Mouse (Mus musculus) c-Kit-positive CD71-positive TER-119-negative erythroid progenitor cells, embryonic 14.5 days (primary cell): Measurements from ENCODE around the gene Nxn.

ENCODE experiments used
- DNase-seq: peaks from one replicate; pipeline ENCODE4 v3.0.0-alpha.2; 2013; ENCODE audit warnings: low read depth

The Nxn gene

DNA sequence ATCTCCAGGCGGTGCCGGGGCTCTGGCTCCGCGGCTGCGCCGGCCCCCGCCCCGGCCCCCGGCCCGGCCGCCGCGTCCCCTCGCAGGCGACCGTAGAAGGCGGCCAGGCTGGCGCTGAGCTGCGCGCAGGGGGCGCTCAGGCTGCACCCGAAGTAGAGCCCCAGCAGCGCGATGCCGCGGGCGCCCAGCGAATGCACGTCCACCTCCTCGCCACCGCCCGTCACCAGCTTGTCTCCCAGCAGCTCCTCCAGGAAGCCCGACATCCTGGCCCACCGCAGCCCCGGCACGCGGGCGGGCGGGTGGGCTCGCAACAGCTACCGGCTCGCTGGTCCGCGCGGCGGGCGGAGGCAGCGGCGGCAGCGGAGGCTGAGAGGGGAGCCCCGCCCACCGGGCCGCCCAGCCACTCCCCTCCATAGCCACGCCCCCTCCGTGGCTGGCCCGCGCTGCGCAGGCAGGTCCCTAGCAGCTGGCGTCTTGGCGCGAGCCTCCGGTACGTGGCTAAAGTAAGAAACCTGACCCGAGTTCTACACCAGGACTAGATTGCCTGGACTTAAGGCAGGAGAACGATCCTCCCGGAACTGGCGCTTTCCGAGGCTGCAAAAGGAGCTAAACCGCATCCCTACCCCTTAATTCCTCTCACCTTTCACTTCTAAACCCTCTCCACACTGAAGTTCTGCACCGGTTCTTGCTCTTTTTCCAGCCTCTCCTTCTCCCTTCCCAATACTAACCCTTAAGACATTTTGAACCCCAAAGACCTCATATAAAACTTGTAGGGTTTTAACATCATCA is at the start of gene Nxn:
Nxn (minus strand) TSS at position 343 of the 789 bp plus-strand sequence.
- peak; percentile 64 for DNase-seq

DNA sequence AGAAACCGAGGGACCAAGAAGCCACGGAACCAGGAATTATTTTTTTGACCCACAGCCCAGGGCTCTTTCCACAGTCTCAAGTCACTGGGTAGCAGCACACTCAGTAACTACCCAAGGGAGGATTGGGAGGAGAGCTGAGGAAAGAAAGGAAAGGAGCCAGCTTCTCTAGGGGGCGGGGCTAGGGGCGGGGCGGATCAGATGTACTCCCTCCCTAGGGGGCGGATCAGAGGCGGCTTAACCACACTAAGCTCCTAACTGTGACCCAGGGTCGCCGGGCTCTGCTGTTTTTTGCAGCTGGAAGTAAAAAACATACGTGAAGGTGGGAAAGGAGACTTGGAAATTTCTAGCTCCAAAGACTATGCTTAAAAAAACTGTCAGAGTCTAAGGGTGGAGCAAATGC is 47.3 kb upstream of the Nxn start:
- DNase-seq = peak; percentile 29

DNA sequence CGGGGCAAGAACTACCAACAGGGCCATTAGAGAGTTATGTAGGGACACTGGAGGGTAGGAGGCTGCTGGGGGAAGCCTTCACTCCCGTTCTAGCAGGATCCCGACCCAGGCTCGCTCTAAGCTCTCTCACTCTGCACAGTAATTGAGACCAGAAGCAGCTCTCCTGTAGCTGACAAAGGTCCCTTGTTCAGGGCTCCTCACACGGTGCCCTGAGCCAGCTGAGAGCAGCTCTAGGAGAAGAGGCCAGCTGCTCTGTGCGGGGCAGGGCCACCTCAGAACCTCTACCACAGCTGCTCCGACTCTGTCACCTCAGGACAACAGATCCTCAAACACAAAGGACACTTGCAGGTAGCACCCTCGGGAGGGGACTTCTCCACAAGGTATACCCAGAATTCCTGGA is 46.5 kb upstream of the Nxn start:
- no peak for DNase-seq

DNA sequence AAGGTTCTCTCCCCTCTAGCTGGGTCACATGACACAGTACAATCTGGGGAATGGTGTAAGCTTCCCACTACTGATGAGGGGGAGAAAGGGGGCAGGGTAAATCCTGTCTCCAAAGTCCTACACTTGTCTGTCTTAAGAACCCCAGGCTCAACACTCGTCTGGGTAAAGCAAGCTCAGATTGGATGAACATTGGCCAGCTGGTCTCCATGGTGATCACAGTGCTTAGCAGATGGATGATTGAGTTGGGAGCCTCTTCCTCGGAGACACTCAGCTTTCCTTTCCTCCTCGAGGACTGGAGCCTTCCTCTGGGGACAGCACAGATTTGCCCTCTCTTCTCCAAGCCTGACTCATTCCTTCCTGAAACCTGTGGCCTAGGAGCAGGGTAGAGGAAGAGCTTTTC is 40.7 kb upstream of the Nxn start:
- DNase-seq = no peak

DNA sequence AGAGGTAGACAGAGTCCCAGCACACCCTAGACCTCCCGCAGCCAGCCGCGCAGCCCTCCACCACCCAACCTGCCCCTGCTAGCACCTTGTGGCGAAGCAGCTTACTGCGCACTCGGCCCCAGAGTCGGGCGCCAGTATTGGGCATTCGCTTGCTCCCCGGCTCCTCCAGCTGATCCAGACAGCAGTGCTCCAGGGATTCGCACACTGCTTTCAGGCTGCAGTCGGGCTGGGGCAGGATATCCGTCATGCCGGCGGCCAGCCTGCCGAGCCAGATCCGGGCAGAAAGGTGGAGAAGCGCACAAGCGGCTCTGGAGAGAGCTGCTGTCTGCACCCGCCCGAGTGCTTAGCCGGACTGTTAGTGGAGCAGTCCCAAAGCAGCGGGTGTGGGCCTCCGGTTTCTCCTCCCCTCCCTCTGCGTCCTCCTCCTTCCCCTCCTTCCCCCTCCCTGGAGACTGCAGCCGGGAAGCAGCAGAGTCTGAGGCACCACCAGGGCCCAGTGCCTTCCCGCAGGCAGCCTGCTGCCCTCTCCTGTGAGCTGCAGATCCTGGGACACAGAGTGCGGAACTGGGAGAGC is 38.0 kb upstream of the Nxn start:
- DNase-seq = no peak

DNA sequence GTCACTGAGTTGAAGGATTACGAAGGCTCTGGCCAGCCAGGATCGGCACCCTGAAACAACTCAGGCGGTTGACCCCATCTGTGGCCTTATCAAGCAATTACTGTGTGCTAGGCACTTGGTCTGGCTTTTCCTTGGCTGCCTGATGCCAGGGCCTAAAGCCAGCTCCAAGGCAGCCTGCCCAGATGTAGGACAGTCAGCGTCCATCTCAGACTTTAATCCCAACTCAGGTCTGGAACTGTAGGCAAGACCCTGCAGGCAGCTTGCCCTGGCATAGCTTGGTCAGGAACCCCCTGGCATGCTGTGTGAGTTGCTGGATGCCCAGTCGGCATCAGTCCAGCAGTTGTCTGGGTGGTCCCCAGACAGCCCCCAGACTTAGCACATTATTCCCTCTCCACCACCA is 37.1 kb upstream of the Nxn start:
- no peak for DNase-seq

DNA sequence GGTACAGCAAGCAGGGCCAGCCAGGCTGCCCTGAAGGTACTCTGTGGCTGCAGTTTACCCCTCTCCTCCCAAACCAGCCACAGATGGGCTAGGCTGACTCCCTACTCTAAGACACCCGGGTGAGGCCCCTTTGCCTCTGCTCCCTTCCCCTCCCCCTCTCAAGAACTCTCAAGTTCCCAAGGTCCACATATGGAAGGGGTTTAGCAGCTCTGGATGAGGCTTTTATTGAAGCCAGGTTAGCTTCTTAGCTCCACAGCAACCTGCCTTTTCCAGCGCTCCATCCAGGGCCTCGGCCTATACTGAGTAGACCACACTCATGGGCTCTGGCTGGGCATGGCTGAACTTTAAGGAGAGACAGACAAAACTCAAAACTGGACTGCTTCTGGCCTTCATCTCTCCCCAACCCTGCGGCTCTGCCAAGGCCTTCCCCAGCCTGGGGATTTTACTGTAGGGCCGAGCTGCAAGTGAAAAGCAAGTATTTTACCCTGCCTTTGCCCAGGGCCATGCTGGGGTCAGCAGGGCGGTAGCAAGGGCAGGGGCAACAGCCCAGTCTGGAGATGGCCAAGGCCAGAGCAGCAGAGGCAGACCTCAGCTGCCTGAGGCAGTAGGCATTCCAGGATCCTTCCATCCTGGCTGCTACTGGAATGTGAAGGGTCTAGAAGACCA is 31.2 kb upstream of the Nxn start:
- DNase-seq = no peak

DNA sequence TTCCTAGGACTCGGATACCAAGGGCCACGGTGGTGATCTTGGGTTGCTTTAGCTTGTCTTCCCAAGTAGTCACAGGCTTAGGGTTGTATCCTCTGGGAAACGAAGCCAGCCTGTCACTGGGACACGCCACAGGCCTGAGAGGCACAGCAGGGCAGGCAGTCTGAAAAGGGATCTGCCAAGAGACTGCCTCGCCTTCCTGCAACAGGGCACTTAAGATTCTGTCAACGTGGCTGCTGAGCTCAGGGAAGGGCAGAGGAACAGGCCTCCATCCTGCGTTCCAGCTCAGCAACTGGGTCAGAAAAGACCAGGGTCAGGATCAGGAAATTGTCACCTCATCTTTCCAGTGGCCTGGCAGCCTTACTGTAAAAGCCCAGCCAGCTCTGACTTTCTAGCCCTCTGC is 30.6 kb upstream of the Nxn start:
- no peak for DNase-seq

DNA sequence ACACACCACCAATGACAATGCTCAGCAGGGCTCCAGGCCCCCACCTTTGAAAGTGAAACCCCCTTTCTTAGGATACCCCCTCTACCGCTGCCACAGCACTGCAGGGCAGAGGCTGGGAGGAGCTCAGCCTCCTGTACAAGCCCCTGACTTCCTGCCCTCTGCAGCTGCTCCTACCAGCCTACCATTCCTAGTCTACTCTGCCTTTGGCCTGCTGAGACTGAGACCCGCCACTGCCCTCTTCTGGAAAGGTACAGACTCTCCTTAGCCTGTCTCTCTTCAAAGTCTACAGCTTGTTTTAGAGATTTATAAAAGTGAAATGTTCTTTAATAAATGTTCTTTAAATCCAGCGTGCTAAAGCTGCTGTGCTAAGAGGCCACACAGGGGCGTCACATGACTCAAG is 30.1 kb upstream of the Nxn start:
- no peak for DNase-seq

DNA sequence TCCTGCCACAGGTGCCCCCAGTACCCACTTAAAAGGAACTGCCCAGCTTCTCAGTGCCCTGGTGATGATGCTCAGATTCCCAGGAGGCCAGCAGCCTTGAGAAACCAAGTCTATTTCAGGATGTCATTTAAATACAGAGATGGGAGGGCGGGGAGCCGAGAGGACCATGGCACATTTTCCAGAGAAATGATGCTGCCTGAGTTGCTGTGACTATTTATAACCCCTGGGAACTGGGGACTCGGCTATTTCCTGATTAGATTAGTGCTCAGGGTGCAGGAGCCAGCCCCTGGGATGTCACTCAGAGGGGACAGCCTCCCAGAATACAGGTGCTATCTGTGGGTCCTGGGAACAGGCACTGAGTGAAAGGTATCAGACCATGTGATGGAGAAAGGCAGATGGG is 28.8 kb upstream of the Nxn start:
- DNase-seq = no peak

DNA sequence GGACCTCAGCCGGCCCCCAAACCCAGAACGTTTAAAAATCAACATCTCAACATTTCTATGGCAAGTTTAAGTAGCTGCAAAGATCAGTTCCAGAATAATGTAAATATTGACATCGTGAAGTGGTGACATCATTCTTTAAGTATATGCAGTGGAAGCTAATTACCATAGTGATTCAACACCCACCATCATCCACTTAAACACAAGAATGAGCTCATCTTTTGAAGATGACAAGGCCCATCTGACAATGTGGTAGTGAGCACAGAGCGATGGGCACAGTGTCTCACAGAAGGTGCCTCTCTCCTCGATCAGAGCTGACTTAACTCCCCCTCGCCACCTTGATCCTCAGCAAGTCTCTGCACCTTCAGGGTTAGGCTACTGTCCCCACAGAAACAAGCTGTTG is 26.8 kb upstream of the Nxn start:
- DNase-seq = no peak

DNA sequence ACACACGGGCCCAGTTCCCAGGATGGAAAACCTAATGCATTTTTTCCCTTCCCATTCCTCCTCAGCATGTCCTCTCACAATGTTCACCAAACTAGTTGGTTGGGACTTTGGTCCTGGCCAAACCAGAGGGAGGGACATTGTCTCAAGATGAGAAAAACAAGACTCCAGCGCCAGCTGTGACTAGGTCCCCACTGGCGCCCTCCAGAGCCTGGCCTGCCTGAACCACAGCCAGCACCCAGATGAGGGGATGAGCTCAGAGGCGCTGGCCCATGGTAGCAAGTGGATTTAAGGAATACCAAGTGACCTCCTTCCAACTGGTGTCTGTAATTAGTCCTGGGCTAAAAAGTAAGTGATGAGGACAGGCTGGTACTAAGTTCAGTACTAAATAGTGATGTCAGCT is 22.0 kb upstream of the Nxn start:
- DNase-seq = no peak

DNA sequence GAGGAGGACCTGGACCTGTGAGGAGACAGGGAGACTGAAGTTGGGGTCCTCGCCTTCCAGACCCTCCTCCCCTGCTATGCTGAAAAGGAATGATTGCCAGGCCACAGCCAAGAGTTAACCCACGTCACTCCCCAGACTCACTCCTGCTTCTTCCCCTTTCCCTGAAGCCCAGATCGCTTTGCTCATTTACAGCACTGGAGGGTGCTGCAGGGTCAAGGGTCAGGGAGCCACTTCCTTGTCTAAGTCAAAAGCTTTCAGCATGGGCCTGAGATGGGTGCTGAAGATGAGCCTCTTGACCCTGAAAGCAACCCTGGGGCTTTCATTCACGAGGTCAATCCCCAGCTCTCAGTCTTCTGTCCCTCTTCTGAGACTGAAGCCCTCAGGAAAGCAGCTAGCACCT is 20.2 kb upstream of the Nxn start:
- no peak for DNase-seq

DNA sequence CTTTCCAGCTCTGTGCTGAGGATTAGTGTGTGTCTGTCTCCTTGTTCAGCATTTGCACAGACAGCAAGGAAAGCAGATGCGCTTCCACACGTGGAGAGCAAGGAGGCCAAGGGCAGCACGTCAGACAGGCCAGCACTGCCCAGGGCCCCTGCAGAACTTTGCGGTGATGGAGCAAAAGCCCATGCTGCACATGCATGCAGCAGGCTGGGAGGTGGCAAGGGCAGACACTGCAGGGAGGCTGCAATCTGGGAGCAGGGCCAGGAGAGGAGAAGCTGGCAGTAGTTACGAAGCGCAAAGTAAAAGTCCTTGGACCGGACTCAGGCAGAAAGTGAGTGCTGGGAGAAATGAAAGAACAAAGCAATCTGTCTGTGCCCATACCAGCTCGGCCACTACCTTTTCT is 19.5 kb upstream of the Nxn start:
- no peak for DNase-seq

DNA sequence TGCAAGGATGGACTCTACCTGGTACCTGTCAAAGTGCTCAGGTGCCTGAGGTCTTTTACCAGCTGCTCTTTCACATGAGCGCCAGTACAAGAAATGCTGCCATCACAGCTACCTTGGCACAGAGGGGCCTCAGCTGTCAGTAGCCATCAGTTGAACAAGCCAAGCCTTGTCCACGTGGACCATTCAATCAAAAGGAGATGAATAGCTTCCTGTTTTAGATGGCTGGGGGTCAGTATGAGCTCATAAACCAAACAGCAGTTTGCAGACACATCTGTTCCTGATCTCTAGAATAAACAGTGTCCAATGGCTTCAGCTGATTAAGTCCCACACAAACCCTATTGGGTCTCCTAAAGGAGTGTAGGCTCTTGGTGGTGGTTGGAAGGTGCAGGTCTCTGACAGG is 17.0 kb upstream of the Nxn start:
- DNase-seq = no peak

DNA sequence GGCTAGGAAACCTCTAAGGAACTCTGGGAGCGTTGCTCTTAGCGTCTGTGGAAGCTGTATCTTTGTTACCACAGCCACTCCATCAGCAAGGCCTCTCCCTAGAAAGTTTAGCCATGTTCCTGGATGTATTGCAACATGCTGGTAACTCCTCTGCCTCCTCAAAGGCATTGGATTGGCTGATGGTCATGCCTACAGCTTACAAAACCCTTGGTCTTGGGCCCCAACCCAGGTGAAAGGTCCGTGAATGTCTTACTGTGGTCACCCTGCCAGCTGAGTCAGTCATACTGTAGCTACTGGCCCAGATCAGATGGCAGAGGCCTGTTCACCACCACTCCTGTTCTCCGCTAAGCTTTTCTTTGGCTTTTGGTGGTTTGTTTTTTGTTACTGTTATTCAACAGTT is 16.1 kb upstream of the Nxn start:
- DNase-seq = no peak

DNA sequence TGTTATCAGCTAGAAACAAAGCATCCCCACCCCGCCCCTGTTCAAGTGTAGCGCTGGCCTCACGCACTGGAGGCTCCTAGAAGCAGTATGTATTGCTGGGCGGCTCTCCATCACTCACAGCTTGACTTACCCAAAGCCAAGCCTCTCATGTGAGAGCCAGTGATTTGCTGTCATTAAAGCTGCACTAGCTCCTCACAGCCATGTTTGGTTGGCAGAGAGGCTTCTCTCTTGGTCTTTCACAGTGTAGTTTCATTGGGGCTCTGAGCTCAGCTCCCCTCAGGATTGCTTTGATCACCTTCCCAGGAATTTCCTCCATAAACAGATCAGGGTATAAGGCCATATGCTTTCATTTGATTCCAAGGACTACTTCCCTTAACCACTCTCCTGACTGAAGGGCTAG is 14.3 kb upstream of the Nxn start:
- no peak for DNase-seq

DNA sequence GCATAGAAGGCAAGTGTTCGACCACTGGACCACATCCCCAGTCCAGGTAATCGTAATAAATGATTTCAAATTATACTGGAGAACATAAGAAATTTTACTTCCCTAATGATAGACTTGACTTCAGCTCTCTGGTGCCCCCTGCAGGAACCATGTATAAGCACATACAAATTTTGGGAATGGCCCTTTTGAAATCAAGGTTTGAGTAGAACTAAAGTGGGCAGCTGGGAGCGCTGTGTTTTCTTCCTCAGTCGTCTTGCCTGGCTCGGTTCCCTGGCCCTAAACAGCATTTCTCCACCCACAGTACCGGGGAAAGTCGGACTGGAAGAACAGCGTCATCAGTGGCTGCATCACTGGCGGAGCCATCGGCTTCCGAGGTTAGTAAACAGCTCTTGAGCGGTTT is 11.9 kb upstream of the Nxn start:
- DNase-seq = peak; percentile 55

DNA sequence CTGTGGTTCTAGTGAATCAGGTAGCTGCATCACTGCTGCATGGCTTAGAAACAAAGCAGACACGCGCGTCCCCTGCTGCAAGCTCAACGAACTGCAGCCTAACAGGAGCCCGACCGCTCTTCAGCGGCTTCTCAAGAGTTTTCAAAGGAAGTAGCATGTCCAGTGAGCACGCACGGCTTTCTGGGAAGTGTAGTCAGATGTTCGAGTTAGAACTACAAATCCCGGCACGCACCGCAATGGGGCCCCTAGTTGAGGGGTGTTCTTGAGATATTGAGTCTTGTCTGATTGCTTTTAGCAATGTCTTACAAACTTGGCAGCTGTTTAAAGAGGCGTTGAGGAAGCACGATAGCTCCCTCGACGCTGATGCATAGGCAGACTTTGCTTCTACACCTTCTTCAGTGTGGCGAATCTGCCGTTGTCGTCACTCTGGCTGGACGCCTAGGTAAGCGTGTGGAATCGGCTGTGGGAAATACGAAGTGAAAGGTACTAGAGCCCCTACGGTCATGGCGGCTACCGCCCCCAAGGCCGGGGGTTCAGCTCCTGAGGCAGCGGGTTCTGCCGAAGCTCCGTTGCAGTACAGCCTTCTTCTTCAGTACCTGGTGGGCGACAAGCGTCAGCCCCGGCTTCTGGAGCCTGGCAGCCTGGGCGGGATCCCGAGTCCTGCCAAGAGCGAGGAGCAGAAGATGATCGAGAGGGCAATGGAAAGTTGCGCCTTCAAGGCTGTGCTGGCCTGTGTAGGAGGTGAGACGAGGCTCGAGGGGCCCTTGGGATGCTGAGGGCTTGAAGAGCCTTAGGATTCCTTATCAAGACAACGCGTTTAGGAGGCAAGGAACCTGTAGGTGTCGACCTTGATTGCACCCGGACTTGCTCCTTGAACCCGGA is 8.0 kb upstream of the Nxn start, which contains the start of gene Timm22:
Timm22 (plus strand) TSS at position 251 of the 882 bp plus-strand sequence.
- DNase-seq = peak; percentile 98

DNA sequence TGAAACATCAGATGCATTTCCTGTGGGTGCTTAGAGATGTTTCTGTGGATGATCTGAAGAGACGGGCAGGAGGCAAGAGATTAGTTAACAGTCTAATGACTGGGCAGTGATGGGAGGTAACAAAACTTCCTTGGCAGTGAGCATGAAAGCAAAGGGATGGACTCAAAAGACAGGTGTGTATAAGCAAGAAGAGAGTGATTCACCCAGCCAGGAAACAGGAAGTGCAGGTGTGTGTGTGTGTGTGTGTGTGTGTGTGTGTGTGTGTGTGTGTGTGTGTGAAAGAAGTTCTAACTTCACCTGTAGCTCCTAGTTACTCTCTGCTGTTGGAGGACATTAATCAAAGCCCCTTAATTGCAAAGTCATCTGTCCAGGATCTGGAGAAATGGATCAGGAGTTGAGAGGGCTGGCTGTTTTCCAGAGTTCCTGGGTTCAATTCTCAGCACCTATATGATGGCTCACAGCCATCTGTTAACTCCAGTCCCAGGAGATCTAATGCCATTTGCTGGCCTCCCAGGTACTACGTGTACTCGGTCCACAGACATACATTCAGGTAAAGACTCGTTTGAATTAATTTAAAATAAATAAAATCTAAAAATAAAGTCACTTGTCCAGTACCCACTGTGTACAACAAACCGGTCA is 6.8 kb upstream of the Nxn start:
- DNase-seq = no peak

DNA sequence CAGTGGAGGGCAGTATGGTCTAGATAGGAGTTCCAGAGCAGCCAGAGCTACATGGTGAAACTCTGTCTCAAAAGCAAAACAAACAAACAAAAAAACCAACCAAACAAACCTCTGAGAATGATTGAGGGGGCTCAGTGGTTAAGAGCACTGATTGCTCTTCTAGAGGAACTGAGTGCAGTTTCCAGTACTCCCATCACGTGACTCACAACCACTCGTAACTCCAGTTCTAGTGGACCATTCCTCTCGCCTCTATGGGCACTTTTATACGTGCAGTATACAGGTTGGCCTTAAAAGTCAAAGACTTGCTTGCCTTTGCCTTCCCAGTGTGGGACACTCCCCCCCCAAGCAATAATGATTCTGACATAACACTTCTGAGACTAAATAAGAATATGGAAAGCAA is 6.2 kb upstream of the Nxn start:
- DNase-seq = no peak

DNA sequence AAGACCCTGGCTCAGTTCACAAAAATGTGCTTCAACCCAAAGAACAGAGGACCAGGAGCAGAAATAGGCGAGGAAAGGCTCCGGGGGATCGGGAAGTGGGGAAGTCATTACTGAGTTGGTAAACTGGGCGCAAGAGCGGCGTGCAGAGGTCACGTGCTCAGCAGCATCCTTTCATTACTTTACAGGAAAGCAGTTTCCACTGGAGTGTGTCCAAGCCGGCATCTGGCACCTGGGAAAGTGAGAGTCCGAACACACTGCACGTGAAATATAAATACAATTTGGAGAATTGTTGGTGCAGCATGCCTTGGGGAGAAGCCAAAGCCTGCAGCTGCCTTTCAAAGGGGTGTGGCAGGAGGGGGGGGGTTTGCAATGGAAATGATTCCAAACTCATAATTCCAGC is 2.5 kb upstream of the Nxn start:
- no peak for DNase-seq
